Mouse (Mus musculus) cerebellum, adult 11-12 months (tissue): ENCODE data around the gene Fam92b.

Experiments used
- DNase-seq: peaks from one replicate; pipeline ENCODE4 v3.0.0; 2022

The Fam92b gene

GRCm38 (mm10) chr8:120189440-120189839 is 12.2 kb upstream of the Fam92b start:
- no peak for DNase-seq

DNA sequence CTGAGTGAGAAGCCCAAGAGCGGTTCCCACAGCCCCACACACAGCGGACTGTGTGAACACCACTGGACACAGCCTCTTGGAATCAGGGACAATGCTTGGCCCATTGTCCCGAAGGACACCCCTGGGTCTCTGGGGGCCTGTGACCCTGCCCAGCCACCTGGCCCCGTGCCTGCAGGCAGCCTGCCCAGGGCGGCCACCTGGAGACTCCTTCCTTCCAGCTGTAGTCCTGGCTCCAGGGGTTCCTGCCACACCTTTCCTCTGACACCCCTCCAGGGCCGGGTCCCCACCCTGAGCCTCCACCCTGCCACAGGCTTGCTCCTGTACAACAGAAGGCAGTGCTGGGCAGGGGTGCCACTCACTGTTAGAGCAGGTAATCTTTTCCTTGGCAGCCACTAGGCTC is 11.2 kb upstream of the Fam92b start:
- peak; percentile 59 for DNase-seq

- DNase-seq: no peak
These were observed 9.2 kb upstream of the Fam92b start for GRCm38 (mm10) chr8:120186454-120186853.

- no peak for DNase-seq
These were observed 7.9 kb upstream of the Fam92b start for GRCm38 (mm10) chr8:120184850-120185792.

DNA sequence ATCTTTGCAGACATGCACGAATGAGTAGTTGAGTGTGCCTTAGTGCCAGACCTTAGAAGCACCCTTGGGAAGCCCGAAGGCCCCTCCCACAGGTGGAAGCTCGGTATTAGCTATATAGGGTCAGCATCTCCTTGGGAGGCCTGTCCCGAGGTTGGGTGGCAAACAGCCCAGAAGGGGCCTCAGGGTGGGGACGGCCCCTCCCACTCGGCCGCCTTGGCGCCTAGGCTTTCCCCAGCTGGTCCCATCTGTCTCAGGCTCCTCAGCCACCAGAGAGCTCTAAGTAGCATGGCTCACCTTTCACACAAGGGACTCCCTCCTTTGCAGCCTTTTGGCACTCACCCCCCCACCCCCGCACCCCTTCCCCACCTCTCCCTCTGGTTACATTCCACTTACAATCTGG is 7.1 kb upstream of the Fam92b start:
- DNase-seq: no peak

GRCm38 (mm10) chr8:120181861-120182414 is 4.7 kb upstream of the Fam92b start:
- DNase-seq: no peak

- no peak for DNase-seq
These were observed 4.0 kb upstream of the Fam92b start for GRCm38 (mm10) chr8:120181274-120181673.

GRCm38 (mm10) chr8:120180445-120180970 is 3.2 kb upstream of the Fam92b start:
- DNase-seq: no peak

- DNase-seq: peak; percentile 85
These were observed 1.8 kb upstream of the Fam92b start for GRCm38 (mm10) chr8:120179027-120179431.

GRCm38 (mm10) chr8:120178124-120178514 is 853 bp upstream of the Fam92b start:
- DNase-seq: no peak

GRCm38 (mm10) chr8:120176605-120177004 is 661 bp downstream of the Fam92b start:
- DNase-seq: no peak

DNA sequence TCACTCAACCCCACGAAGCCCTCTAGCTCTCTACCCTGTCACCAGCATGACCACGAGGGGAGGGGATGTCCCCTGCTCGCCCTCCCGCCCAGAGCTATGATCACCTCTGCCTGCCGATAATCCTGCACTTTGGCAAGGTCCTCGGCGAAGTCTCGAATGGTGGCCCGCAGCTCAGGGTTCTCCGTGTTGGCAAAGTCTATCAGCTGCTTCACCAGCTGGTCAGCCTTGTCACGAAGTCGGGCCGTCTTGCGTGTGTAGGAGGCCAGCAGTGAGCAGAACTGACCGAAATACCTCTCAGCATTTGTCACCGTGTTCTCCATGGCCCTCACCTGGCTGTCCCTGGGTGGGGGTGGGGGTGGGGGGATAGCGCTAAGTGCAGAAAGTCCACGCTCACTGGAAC is 2.7 kb downstream of the Fam92b start:
- DNase-seq: no peak

- no peak for DNase-seq
These were observed 4.1 kb downstream of the Fam92b start for GRCm38 (mm10) chr8:120173195-120173594.

DNA sequence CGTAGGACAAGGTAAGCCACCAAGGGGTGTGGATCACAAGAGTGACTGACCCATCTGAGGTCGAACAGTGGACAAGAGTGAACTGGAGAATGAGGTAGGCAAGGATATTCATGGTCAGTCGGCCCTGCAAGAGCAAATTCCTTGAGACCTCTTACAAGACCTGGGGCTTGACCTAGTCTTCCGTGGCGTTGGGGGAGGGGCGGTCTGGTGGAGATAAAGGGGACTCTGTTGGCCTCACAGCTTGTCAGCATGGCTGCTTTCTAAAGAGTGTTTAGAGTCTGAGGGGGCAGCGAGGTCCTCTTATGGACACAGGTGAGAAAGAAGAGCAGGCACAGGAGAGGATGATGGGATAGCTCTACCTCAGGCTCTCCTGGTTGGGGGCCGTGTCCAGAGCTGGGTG is 8.1 kb downstream of the Fam92b start:
- DNase-seq: no peak

DNA sequence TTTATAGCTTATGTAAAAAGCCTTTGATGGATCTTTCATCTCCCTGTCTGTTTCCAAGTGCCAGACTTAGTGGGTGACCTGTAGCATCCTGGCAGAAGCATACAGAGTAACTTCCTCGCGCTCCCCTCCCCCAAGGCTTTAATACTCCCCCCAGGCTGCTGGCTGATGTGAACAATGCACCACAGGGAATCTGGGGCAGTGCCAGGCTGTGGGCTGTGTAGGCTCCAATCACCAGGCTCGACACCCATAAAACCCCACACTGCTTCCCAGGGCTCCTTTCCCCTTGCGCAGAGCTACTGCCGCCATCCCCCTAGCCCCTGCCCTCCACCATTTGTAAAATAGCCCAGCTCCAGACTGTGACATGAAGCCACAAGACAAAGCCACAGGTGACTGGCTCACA is 9.4 kb downstream of the Fam92b start:
- DNase-seq: no peak

GRCm38 (mm10) chr8:120167136-120167535 is 10.1 kb downstream of the Fam92b start:
- peak; percentile 79 for DNase-seq

GRCm38 (mm10) chr8:120164026-120164425 is 13.2 kb downstream of the Fam92b start:
- DNase-seq: no peak

- no peak for DNase-seq
These were observed 13.9 kb downstream of the Fam92b start for GRCm38 (mm10) chr8:120163376-120163775.

DNA sequence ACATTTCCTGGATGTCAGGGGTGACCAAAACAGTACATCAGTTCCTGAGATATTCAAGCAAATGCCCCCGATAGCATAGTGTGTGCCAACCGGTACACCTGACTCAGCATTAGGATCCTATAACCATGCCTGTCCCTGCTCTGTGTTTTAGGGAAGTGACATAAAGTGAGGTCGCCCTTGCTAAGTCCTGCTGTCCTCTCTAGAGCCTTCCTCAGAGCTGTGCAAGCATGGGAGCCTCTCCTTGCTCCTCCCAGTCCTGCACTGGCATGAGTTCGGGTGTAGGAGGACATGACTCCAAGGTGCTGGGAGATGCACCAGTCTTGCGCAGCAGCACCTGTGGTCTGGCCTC is 14.9 kb downstream of the Fam92b start:
- DNase-seq: no peak

- DNase-seq: no peak
These were observed 15.4 kb downstream of the Fam92b start for GRCm38 (mm10) chr8:120161658-120162403.

DNA sequence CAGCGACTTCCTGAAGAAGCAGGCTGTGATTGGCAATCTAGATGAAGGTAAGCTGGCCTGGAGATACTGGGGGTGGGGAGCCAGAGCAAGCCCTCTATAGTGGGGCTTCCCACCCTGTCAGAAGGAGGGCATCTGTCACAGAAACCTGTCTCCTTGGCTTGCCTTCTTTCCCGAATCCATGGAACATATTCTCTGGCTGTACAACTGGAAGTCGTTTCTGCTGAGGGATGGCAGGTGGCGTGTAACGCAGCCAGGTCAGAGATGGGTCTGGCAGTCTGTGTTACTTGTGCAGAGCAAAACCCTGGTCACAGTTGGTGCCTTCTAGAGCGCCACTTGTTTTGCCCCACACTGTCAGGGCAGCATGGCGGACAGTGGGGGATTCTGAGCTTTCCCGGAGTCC is 16.9 kb downstream of the Fam92b start:
- peak; percentile 87 for DNase-seq

DNA sequence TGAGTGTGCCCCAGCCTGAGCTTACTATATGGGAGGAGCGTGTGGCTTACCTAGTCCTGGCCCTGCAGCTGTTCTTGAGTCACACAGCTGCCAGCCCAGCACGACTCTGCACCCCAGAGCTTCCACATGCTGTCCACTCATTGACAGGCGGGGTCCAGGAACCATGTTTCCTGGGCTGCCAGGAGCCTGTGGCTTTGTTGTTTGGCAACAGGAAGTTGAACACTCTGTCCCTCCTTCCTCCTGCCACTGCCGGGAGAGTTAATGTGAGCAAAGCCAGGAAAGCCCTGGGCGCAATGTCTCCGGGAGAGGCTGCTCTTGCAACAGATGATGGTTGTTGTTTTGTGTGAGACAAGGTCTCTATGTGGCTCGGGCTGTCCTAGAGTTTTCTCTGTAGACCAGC is 24.6 kb downstream of the Fam92b start:
- DNase-seq: no peak

- no peak for DNase-seq
These were observed 26.1 kb downstream of the Fam92b start for GRCm38 (mm10) chr8:120151151-120151550.

- no peak for DNase-seq
These were observed 27.2 kb downstream of the Fam92b start for GRCm38 (mm10) chr8:120150028-120150427.
